Mouse (Mus musculus) thymus, adult 18-20 months (tissue): Measurements from ENCODE around the gene Abca1.
A peak's percentile ranks its signal among the peaks of the same experiment; 100 is the strongest.

Source experiments
- DNase-seq, 2 experiments: peaks; one replicate each; pipeline ENCODE4 v3.0.0; 2022; ENCODE audit warnings: mixed read lengths in 2 of 2

Gene Abca1

DNA sequence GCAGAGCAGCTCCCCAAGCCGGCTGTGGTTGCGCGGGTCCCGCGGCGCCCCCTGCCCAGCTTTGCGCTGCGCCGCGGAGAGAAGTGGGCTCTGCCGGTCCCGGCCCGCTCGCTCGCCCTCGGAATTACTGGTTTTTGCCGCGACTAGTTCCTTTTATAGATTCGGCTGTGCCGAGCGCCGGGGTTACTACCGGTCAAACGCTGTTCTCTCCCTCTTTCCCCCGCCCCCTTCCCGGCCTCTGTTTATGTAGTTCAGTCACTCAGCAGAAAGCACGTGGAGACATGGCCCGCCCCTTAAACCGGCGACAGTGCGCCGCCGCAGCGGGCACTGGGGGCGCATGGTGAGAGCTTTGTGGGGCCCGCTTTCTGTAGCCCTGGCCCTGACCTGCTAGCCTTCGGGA is at the start of gene Abca1:
Gene Abca1 (minus strand): TSS at position 129 of the 400 bp plus-strand sequence.
- DNase-seq: peak; percentile 82 to 87

DNA sequence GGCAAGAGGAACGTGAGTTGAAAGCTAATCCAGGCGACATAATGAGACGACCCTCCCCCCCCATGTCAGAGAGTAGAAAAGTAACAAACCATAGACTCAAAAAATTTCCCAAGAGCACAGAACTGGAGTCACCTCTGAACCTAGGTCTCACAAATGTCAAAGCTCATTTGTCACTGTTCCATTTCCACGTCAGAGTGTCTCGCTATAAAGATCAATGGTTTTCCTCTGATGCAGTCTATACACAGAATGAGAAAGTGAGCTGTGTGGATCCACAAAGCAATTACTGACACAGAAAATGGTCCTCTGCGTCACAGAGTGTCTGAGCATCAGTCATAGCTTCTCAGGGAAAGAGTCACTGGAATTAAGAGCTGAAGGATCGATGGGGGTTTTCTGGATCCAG is 44.8 kb upstream of the Abca1 start:
- no peak for DNase-seq

DNA sequence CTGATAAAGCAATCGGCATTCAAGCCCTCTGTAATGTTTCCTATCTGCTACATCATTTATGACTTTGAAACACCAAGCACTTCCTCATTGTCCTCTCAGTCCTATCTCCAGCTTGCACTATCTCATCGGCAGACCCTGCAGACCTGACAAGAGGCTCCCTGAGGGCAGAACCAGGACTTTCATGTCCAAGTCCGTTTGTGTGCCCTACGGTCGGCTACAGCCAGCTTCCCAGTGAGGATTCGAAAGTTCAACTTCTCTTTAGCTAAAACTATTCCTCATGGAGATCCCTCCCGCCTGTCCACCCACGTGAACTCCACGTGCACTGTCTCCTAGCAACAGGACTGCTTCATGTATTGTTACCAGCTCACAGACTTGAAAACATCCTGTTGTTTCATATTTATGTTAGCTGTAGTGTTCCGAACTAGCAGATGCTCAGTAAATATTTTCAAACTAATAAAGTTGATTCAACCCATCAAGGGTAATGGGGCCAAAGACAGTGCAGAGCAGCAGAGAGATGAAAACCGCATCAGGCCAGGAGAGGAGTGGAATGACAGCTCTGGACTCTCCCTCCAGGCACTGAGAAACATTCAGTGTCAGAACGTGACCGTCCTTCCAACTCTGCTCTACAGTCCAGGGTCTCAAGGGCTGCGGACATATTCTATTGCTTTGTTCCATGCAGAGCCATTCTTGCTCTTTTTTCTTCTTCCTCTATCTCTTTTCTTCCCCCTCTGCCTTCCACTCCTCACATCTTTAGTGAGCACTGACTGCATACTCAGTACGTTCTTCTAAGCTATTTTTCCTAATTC is 44.1 kb upstream of the Abca1 start:
- no peak for DNase-seq

DNA sequence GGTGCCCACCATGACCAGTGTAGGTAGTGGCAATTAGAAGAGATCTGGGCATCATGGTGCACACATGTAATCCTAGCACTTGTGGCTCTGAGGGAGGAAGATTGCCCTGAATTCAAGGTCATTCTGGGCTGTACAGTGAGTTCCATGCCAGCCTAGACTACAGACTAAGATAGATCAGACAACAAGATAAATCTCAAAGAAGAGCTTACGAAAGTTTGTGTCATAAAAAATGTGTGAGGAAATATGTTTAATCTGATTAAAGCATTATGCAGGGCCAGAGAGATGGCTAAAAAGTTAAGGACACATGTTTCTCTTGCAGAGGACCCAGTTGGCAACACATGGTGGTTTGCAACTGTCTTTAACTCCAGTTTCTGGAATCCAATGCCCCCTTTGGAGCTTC is 40.6 kb upstream of the Abca1 start:
- no peak for DNase-seq

DNA sequence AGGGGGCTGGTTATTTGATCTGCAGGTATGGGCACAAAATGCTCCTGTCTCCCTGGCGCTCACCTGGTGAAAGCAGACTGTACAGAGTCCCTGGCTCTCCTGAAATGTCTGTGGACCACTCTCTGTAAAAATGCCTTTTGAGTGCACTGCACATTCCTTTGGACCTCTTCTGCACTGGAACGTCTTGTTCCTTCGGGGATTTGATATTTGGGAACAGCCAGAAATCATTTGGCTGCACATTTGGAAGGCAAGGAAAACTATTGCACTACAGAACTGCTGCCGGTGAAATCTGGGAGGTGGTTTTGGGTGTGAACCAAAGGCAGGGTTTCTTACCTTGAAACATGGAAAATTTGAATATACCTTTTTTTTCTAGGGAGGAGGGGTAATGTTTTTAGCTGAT is 38.1 kb upstream of the Abca1 start:
- DNase-seq: no peak

DNA sequence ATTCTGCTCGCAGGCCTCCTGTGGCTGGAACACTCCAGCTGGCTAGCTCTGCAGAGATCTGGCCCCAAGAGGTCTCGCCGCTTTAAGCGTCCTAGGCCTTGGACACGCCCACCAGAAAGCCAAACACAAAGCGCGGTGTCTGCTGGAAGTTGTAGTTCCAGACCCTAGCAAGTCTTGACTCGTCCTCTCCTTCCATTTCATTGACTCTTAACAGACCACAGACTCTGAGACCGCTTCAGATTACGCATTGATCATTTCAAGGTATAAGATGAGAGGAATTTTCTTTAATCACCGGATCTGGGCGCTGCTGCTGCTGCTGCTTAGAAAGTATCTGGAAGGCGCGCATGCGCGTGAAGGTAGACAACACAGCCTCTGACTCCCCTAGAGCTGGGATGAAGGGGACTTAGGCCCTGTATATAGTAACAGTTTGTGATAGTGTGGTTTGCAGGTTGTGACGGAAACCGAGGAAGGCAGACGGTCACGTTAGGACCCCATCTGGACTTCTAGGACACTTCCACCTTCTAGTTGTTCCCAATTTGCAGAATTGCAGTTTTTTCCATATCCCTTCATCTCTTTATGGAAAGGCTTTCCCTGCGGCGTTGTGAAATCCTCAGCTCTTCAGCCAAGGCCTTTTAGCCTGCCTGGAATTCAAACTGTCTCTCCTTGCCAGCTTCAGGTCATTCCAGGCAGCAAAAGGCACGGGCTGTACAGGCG is 36.5 kb upstream of the Abca1 start:
- peak; percentile 66 to 79 for DNase-seq

DNA sequence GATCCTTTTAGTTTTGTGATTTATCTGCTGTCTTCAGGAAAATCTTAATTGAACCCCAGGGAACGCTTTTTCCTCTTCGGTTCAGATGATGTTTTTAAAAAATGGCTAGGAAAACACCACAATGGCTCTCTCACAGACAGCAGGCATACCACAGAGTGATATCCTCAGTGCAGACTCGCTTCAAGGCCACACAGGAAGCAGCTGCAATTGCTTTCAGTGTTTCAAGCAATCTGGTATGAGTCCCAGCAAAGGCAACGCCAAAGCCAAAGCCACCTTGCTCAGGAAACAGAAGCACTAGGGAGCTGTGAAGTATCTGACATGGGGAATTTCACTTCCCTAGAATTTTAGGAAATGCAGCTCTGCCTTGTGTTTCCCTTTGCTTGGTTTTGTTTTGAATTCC is 27.4 kb upstream of the Abca1 start:
- peak; percentile 21 to 43 for DNase-seq

DNA sequence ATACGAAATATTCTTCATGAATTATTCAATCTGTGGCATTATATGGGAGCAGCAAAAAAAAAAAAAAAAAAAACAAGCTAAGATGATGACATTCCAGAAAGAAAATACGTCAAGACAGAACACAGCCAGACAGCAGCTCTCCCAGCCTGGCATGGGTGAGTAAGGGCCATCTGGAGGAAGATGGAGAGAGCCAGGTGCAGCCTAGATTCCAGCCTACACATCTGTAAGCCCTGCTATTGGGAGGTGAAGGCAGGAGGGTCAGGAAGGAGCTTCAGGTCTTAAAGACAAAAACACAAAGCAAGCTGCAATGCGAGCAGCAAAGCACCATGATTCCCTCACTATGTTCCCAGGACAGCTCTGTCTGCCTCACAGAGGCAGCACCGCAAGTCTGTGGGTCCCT is 26.9 kb upstream of the Abca1 start:
- peak in 1 of 2 experiments; percentile 14 for DNase-seq

DNA sequence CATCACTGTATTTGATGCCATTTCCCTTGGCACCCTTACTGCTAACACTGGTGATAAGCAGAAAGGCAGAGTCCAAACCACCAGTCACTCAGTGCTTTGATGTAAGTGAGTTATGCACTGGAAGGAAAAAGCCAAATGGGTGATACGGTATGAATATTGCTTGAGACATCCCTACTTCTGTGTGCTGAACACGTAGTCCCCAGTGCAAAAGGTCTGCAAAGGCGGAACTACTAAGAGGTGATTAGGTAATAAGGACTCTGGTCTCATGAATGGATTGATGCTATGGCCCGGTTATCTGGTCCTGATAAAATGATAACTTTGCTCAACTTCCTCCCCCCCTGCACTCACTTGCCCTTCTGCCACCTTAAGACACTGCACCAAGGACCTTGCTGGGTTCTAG is 26.4 kb upstream of the Abca1 start:
- no peak for DNase-seq

DNA sequence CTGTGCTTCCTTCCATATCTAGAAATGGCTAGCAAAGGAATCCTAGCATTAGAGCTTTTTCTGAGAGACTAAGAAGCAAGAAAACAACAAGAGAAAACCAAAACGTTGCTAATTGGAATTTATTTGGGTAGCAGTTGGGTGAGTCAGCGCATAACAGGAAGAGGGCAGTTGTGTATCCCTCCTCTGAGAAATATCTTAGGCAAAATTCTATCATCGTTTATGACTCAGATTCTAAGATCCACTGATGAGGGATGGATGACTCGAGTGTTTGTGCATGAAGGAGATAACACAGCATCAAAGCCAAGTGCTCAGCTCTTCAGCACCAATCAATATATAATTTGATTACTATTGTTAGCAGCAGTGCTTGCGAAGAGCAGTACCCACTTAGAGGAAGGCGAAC is 21.8 kb upstream of the Abca1 start:
- DNase-seq: no peak

DNA sequence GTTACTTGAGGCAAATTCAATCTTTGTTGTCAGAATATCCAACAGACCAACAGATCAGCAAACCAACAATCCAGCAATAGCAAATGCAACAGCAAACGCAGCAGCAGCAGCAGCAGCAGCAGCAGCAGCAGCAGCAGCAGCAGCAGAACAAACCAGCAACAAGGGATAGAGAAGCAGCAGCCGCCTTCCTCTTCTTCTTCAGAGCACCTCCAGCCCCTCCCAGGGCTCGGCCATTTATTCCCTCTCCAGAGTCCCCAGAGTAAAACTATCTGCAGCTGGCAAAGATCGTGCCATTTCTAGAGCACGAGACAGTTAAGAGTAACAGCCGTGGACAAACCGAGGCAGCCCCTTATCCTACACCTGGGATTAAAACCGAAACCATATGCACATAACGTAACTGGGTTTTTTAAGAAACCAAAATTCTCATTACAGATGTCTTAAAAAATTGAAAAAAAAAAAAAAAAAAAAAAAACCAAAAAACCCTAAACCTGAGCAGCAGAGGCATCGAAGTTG is 19.7 kb upstream of the Abca1 start:
- no peak for DNase-seq

DNA sequence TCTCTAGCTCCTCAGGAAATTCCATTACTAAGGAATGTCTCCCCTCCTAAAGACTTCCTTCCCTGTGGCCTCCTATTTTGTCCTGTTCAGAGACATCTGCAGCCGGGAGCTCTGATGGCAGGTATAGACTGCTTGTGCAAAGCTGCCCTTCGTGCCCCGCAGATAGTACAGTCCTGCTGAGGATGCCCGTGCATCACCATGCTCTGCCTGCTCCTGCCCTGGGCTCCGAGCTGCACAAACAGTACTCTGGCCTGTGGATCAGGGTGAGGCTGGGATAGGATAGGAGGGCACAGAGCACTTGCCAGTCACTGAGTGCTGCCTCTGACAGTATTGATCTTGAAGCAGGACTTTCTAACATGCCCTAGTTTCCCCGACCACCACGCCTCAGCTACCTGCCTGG is 18.8 kb upstream of the Abca1 start:
- no peak for DNase-seq

DNA sequence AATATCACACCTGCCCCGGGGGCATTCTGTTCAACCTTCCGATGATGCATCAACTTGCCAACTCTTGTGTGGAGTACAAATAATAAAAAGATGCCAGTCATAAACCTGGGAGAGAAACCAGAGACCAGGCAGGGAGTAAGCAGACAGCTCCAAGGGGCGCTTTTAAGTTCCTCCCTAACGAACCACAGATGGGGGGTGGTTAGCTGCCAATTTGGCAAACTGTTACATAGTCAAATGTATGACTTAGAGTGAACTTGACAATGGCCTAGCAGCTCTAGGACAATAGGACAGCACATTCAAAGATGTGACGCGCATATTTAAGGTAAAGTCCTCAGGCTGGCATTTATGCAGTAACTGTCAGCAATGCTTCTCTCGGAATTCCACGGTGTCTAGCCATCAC is 18.0 kb upstream of the Abca1 start:
- DNase-seq: no peak

DNA sequence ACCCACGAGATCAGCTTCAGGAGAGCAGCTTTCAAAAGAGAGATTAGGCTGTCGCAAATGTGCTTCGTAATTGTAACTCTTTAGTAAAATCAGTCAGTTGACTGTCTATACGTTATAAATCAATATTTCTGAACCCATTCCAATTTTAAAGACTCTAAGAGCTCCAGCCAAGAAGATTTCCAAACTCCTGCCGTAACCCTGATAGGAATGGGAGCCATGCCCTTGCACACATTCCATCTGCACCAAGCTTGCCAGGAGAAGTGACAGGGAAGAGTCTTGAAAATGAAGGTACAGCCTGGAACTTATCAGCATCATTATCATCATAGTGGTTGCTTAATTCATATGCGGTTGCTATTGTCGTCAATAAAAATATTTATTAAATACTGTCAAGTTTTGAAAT is 15.2 kb upstream of the Abca1 start:
- no peak for DNase-seq

DNA sequence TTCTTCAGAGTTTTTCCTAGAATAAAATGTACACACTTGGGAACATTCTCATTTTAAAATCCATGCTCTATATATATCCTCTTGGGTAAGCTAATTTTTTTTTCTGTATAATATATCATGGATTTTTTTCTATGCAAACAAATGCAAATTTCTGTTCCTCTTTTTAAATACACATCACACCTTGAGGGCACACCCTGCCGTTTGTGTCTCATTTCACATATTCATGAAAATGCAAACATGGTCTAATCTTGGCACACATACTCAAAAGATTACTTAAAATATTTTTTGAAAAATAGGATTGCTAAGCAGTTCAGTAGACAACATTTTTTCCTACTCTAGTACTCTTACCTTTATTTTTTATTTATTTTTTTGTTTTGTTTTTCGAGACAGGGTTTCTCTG is 10.7 kb upstream of the Abca1 start:
- no peak for DNase-seq

DNA sequence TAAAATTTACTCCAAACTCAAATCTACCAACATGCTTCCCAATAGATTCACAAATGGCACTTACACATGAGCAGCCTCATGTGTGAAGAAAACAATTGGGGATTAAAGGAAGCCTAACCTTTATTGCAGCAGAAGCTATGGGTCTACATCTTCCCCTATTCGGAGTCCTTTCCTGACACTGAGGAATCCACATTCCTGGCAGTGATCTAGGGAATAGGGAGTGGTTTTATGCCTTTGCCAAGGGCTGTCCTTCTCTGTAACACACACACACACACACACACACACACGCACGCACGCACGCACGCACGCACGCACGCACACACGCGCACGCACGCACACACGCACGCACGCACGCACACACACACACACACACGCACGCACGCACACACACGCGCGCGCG is 5.5 kb upstream of the Abca1 start:
- no peak for DNase-seq

DNA sequence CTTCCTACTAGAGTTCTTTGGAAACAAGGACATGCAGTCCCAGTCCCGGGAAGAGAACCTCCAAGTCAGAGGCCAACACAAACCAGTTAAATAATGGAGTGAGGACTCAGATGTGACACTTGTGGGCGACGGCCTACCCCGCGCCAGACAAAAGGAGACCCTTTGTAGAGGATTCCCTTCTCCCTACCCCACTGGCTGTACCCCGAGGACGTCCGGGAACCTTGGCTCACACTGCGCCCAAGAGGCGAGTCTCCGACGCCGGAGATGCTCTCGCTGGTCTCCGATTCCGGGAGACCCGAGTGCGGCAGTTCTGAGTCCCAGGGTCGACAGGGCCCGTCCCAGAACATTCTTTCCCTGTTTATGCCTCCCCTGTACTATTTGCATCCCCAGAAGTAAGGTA is 519 bp downstream of the Abca1 start:
- DNase-seq: peak; percentile 22 to 32

DNA sequence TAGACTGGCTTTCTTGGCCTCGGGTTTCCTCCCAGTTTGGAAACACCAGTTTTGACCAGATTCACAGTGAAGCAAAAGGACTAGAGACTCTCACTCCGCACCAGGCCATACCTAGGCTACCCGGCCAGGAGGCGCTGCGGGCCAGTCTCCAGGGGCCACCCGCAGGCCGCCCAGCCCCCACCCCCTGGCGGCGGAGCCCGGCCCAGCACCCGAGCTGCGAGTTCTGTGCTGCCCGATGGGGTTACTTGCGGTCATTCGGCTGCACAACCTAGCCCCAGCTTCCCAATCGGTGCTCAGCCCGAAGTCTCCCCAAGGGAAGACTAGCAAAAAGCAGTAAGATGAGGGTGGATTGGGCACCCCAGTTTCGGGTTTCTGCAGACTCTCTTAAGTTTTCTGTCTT is 1.1 kb downstream of the Abca1 start:
- DNase-seq: peak; percentile 69 to 71

DNA sequence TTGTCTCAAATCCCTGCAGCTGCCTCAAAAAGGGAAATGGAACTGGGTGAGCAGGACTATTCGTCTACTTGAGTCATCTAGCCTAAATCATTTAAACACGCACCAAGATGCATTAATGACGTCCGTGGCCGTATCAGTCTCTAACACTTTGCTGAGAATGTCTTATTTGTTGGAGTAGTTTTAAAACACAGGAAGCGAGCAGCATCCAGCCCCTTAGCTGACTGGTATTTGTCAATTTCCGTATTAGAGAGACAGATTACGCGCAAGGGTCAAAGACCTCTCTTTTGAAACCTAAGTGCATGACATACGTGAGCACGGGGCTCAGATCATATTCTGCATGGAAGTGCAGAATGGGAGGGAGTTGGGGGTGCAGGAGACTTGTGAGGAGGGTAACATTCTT is 4.2 kb downstream of the Abca1 start:
- no peak for DNase-seq

DNA sequence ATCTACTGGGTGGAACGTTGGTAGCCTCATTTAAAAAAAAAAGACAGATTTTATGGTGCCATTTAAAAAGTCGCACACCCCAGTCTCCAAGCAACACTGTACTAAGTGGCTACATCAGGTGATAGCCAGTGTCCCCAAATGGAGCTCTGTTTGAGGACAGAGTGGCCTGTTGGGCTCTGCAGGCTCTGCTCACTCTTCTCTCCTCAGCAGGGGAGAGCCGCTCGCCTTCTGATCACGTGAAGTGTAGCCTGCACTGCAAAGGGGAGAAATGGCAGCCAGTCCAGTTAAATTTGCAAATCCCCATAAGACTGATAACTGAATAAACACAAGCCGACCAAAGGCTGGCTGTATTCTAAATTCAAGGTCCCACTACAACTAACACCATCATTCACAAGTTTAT is 6.0 kb downstream of the Abca1 start:
- DNase-seq: no peak

DNA sequence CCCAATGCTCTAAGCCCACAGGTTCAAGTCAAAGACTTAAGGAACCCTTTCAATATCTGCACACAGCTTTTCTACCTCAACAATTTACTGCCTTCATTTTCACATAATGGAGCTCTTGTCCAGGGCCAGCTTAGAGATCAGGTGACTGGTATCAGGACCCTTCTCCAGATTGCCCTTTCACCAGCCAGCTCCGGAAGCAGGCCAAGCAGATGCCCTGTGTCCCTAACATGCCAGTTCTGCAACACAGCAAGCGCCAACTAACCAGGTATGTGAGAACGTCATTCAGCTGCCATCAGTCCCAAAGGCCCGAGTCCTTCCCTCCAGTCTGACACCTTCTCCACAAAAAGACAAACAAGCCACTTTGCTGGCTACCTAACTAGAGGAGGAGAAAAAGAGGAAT is 6.6 kb downstream of the Abca1 start:
- no peak for DNase-seq

DNA sequence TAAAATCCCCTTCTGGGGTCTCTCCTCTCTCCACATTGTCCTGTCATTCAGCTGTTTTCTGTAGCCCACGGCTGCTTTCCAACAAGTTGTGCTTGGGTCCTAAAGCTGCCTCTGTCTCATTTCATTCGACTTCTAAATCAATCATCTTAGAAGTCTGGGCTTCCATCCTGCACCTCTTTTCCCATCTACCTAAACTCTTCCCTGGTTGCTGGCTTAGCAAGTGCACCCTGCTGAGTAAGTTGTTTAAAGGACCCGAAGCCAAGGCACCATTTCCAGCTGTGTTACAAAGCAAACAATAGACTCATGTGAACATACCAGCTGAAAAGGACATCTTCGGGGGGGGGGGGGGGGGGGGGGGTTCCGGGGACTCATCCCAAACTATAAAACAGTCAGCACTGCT is 7.0 kb downstream of the Abca1 start:
- no peak for DNase-seq

DNA sequence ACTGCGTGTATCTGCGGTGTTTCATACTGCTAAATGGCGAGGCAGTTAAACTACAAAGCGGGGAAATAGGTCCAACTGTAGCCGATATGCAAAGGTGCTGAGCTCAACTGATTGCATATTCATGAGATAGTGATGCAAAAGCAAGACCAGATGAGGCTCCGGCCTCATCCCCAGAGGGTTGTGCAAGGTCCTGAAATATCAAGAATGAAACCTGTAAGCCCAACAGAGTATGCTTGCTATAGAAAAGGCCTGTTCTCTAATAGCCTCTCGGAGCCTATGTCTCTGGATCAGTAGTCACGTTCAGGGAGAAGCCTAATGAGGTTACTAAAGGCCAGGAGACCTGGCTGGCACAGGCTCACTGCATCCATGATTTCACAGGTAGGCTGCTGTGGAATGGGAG is 9.2 kb downstream of the Abca1 start:
- no peak for DNase-seq

DNA sequence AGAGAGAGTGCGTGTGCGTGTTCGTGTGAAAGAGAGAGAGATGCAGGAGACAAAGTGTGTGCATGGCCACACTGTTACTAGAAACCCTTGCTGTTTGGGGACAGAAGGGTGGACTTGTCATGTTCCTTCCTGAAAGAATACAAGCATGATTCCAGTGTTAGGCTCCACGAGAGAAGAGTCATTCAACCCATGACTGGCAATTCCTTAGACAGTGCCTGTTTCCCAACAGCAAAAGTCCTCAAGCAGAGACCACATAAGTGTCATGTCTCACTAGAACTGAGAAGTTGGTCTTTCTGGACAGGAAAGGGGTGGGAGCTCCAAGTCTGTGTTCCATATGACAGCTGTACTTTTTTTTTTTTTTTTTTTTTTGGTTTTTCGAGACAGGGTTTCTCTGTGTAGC is 10.1 kb downstream of the Abca1 start:
- no peak for DNase-seq
